Mouse (Mus musculus): ENCODE data around the gene Capn7.

DNA sequence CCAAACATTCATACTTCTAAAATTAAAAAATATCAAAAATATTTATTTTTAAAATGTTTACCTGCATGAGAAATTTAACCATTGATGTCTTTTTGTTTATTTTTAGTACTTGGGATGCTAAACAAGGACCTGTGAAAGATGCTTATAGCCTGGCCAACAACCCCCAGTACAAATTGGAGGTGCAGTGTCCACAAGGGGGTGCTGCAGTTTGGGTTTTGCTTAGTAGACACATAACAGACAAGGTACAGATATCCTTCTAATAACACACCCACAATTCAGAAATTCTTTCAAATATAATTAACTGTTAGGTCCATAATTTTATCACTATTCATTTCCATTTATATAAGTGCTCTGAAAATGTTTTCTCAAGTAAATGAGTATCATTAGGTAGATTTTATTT lies 28.9 kb downstream of the Capn7 start:
- no peak for TF ChIP-seq GATA1 (IDR thresholded peaks at IDR 0.05; ENCODE audit: borderline replicate concordance, low read length)
- no peak for TF ChIP-seq FLI1 (IDR thresholded peaks at IDR 0.05; ENCODE audit: low read length)
